Mouse (Mus musculus) left cerebral cortex, adult 11 months (tissue): ENCODE results near the gene Kmt2e.
"Not testable (repeated sequence)": the region's sequence is repeated elsewhere in the genome, so short reads cannot be mapped to it uniquely, and the experiment has no call there.

Experiments
- DNase-seq: peaks from one replicate; pipeline ENCODE4 v3.0.0; 2022; ENCODE audit warnings: low spot score

Kmt2e gene

GRCm38 (mm10) chr5:23500715-23501114 is 66.5 kb downstream of the Kmt2e start:
- DNase-seq, result no peak

GRCm38 (mm10) chr5:23501582-23502316 is 67.5 kb downstream of the Kmt2e start:
- no peak for DNase-seq

DNA sequence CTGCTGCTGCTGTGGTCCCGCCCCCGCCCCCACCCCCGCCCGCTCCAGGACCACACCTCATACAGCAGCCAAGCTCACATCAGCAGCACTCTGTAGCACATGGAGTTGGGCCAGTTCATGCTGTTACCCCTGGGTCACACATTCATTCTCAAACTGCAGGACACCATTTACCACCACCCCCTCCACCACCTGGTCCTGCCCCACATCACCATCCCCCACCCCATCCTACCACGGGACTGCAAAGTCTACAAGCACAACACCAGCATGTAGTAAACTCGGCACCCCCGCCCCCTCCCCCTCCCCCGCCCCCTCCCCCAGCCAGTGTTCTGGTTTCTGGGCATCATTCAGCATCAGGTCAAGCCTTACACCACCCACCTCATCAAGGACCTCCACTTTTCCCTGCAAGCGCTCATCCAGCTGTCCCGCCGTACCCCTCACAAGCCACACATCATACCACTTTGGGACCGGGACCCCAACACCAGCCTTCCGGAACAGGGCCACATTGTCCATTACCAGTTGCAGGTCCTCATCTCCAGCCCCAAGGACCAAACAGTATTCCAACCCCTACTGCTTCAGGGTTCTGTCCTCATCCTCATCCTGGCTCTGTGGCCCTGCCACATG is 68.2 kb downstream of the Kmt2e start:
- DNase-seq, result no peak

DNA sequence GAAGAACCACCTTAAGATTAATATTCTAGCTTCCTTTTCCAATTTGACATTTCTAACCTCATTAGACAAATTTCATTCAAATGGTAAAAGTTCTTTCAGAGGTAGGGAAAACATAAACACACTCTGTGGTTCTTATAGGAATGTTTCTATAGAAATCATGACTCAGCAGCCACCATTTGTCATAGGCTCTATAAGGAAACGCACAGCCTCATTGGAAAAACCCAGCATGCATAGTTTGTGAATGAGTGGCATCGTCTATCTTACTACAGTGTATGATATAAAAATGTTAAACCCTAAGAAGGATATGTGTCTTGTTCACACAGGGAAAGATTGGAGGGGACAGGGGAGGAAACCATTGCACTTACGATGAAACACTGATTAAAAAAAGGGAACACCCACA is 71.3 kb downstream of the Kmt2e start:
- no peak for DNase-seq

GRCm38 (mm10) chr5:23507210-23507609 is 73.0 kb downstream of the Kmt2e start:
- no peak for DNase-seq

GRCm38 (mm10) chr5:23508630-23509029 is 74.4 kb downstream of the Kmt2e start:
- DNase-seq, result no peak

DNA sequence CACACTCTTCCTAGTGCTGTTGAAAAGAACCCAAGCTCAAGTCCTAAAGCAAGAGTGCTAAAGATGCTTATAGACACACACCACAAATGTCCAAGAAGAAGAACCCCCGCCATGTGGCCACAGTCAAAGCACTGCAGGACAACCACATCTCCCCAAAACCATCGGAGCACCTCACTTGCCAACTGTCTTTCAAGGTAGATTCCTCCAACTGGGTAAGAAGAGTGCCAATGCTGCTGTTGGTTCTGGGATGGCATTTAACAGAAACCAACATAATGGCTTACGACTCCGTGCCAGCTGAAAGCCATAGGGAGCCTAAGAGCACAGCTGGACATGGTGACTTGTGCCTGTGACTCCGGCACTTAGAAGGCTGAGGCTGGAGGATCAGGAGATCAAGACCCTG is 77.2 kb downstream of the Kmt2e start:
- no peak for DNase-seq

- DNase-seq, result no peak
These were observed 78.3 kb downstream of the Kmt2e start for GRCm38 (mm10) chr5:23512556-23512955.

- no peak for DNase-seq
These were observed 79.2 kb downstream of the Kmt2e start for GRCm38 (mm10) chr5:23513468-23513867.

GRCm38 (mm10) chr5:23515038-23515437 is 80.8 kb downstream of the Kmt2e start:
- no peak for DNase-seq

GRCm38 (mm10) chr5:23516962-23517361 is 82.7 kb downstream of the Kmt2e start:
- DNase-seq, result no peak

DNA sequence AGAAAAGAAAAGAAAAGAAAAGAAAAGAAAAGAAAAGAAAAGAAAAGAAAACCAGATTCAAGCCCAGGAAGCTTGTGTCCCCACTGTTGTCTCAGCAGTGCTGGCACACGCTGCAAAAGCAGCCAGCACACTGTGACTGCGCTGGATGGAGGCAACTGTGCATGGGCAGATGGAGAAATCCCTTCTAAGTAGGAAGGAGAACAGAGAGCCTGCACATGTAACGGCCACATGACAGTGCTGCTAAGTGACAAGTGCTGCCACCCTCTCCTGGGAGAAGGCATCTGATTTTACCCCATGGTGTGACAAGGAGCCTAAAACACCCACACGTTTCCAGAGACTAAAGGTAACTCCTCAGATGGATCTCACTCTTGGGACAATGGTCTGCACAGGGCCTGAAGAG is 83.6 kb downstream of the Kmt2e start:
- peak; percentile 66 for DNase-seq

DNA sequence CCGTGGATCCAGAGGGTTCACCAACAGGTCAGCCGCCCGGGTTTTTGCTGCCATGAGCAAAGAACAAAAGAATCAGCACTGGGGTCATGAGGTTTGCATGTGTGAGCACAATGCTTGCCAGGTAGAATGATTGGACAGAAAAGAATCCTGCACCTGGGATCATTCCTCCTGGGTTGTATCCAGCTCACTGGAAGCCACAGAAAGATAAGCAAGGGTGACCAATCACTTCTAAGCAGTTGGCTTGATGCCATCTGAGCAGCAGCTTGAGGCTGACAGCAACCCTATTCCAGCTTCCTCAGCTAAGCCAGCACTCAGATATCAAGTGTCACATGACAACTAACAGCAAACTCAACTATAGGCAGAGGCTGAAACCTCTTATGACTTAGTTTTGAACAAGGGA is 84.4 kb downstream of the Kmt2e start:
- DNase-seq, result no peak

GRCm38 (mm10) chr5:23519679-23520078 is 85.4 kb downstream of the Kmt2e start:
- no peak for DNase-seq

- DNase-seq, result no peak
These were observed 87.4 kb downstream of the Kmt2e start for GRCm38 (mm10) chr5:23521645-23522044.

GRCm38 (mm10) chr5:23523936-23524335 is 89.7 kb downstream of the Kmt2e start:
- DNase-seq, result no peak

- DNase-seq, result no peak
These were observed 90.4 kb downstream of the Kmt2e start for GRCm38 (mm10) chr5:23524621-23525020.

- DNase-seq, result no peak
These were observed 96.9 kb downstream of the Kmt2e start for GRCm38 (mm10) chr5:23531100-23531499.

DNA sequence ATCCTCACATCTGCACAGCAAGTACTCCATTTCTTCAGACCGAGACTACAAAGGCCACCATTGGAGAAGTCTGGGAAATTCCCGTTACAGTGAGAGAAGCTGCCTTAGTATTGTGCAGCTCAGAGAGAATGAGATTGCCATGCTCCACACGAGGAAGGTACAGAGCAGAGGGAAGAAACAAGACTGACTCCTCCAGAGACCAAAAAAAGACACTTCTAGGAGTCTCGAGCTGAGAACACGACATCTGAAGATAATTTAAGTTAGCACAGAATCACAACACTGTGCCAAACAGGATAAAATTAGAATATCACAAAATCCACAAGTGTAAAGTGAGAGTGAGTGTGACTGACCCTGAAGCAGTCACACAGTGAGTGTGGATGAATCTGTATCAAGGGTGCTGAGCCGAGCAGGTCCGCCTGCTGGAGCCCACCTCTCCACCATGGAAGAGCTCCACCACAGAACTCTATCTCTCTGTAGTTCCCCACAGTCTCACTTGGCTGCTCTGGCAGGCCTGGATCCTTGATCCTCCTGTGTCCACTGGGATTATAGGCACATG is 97.4 kb downstream of the Kmt2e start:
- DNase-seq, result peak; percentile 44

DNA sequence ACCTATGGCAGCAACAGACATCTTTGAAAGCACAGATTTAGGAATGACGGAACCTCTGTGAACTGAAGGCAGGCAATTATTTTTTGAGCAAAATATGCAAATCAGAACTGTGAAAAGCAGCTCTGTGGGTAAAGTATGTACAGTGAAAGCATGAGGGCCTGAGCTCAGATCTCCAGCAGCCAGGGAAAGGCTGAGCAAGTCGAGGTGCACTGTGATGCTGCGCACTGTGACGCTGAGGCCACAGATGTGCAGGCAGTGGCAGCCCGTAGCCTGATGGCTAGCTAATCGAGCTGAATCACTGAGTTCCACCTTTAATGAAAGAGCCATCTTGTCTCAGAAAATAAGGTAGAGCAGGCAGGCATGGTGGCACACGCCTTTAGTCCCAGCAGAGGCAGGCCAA is 101.5 kb downstream of the Kmt2e start:
- DNase-seq, result no peak

- DNase-seq, result no peak
These were observed 117.4 kb downstream of the Kmt2e start for GRCm38 (mm10) chr5:23551687-23552086.

GRCm38 (mm10) chr5:23553338-23553737 is 119.1 kb downstream of the Kmt2e start:
- not testable (repeated sequence) for DNase-seq
